Mouse (Mus musculus) megakaryocyte progenitor cell, adult 5-6 weeks (primary cell): ENCODE measurements around the gene Slc8a1. TPM values are rescaled to one million over a fixed set of nuclear protein-coding genes. Genes with fewer than 3 reads are reported as not detected.

Experiments
- ATAC-seq: replicated peaks from 2 replicates; pipeline ENCODE4 v1.8.0; 2016; ENCODE audit warnings: mild to moderate bottlenecking, moderate TSS enrichment, inconsistent platforms; ENCODE audit not compliant: poor library complexity
- total RNA-seq, 2 experiments: library from RNA; stranded (forward) in 1 of 2; stranded (reverse) in 1 of 2; fragments of 157-497, 149-512 nt in 1 of 2; fragments of 200-1000 nt in 1 of 2; gene quantifications; 2 replicates each; pipeline versions ENCODE4 v1.2.3 to v1.2.4; 2015 to 2017

Gene Slc8a1
- total RNA-seq, 2 experiments from 2014 or later, result 4.8 to 5.8 TPM

DNA sequence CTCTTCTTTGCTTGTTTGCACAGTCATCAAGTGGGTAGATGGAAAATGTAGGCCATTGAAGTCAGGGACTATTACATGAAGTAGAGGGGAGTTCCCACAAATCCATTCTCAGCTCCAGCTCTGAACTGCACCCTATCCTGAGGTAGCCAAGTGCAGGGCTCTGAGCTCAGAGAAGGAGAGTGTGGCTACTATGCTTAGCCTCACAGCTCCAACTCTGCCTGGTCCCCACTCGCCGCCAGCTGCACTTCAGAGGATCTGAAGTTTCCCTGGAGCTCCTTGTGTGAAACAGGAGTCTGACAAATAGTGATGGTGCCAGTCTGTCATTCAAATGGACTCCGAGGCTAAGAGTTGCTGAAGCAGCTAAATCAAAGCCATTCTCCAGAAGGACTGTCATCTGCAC, 282.9 kb downstream of the Slc8a1 start:
- no peak for ATAC-seq

DNA sequence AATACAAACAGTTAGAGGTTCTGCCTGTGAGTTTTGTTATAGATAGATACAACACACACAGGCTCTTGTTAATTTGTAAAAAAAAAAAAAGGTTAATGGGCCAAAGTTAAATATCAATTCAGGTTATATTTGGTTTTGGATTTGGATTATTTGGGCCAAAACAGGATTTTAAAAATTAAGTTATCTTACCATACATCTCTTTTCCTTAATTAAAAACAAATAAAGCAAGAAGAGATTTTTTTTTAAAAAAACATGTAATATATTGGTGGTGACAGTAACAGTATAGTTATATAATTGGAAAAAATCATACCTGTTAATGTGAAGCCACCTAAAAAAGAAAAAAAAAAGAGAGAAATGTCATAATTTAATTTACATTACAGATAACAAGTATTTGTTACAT, 296.7 kb downstream of the Slc8a1 start, which contains the start of gene Gm11096:
Gene Gm11096 (plus strand): TSS at position 301 of the 400 bp plus-strand sequence.
- ATAC-seq, result no peak

DNA sequence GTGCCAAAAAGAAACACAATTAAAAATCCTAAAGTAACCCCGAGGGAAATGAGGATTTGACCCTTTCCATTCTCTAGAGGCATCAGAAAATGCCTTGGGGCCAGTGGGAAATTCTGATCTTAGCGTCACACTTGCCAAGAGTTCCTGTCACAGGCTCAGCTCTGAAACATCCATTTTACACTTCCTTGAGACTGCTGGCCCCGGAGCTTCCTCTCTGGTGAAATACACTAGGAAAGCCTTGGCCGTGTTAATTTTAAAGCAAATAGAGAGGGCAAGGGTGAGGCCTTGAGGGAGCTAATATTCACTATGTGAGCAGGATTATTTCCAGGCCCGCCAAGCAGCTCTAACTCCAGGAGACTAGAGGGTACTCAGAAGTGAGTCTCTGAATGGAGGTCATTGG, 305.0 kb downstream of the Slc8a1 start:
- 0 out of 2 replicates have a peak, but pooled peaks have one; percentile 14 for ATAC-seq

DNA sequence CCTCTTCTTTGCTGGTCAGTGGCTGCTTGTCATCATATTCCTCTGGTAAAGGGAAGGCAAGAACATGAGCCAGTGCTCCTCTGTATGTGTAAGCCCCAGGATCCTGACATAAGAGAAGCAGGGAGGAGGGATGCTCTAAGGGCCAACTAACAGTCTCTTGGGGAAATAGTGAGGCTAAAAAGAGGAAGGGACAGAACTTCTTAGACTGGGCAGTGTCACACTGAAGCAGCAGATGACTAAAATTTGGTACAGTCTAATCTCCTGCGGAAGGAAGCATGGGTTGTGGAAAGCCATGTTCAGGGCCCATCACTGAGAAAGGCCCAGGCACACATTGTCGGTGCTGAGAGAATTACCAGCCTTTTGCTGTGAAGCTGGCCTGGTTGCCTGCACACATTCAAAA, 305.4 kb downstream of the Slc8a1 start:
- ATAC-seq, result peak; percentile 55; the same call in 1 of the 2 replicates

DNA sequence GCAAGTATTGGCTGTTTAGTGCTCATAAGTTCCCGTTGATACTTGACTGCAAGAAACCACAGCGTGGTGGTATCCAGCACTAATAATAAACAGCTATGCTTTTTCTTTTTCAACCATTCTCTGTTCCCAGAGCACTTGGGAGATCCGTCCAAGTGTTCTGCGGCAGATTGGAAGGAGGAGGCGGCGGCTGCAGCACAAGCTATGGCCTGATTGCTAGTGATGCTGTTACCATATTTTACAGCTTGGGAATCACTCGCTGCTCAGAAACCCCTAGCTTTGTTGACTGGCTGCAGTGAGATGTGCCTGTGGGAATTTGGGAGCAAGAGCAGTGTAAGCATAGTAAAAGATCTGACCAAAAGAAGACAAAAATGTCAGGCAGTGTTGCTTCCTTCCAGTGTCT, 310.9 kb downstream of the Slc8a1 start:
- ATAC-seq, result no peak

DNA sequence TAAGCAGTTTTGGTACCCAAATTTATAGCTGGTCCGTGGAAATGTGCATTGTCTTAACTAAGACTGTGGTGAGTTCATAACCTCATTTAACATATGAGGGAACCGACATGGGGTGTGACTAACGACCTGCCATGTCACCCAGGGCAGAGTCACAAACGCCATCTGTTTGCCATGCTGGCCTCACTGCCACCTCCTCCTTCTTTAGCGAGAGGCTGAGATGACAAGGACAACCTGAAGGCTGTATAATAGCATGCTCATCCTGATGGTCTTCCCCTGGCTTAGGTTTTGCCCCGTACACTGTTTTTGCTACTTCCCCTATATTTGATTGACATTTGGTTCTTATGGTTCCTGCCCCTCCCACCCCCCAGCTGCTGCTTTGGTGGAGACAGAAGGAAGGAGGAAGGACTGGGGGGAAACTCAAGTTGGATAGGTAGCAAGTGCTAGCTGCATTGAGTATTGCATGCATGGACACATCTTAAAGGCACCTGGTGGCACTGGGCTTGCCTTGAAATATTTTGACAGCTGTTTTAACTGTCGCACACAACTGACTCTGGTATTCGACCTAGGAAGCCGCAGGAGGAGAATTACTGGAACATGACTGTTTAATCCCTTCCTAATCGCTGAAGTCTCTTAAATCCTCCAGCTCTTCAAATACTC, 313.8 kb downstream of the Slc8a1 start:
- ATAC-seq, result peak; percentile 95

DNA sequence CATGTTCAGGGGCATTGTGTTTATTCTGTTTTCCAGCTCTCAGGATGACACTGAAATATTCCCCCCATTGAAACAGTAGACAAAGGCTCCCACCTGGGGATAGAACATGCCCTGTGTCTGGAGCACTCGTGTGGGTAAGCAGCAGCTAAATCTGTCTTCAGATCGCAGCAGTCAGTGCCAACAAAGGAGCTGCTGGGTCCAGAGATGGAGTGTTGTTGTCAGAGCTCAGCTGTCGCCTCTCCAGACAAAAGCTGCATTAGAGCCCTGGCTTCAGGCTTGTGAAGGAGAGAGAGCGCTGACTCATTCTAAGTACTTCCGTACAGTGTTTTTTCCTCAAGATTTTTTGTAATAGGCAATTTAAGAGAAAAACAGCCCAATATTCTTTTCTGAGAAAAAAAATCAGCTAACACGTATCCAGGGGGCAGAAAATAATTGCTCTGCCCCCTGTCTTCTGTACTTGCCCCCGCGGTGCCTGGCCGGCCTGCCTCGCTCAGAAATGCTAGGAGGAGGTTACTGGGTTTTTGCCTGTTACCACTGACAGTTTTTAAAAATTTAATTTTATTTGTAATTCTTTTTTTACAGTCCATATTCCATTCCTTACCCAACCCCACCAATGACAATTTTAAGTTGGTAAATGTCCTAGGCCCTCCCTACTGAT, 318.2 kb downstream of the Slc8a1 start:
- 0 out of 2 replicates have a peak, but pooled peaks have one; percentile 21 for ATAC-seq

DNA sequence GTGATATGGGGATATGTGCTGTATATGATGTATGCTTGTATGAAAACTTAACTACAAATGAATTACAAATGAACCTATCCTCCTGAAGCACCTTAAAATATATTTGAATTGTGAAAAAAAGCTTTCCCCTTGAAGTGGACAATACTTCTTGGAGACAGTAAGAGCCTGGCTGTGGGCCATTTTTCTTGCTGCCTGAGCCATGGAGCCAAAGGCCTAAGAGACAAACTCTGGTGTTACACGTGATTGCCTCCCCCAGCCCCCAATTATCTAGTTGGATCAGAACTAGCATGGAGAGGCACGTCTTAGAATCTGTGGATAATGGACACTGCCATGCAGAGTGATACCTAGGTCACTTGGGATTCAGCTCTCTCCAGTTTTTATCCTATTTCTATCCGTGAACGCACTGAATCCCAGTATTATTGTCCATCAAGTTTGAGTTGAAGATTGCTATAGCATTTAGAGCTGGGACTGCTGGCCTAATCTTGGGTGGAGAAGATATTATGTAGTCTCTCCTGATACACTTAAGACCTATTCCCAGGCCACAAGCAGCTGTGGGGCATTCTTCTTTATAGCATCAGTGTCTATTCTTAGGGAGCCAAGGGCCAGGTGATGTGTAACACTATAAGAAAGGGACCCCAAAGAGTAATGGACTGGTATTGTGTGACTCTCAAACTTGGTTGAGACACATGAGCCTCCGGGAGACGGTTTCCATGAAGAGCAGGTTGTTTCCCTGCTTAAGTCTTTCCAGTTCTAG, 321.6 kb downstream of the Slc8a1 start:
- ATAC-seq, result no peak

DNA sequence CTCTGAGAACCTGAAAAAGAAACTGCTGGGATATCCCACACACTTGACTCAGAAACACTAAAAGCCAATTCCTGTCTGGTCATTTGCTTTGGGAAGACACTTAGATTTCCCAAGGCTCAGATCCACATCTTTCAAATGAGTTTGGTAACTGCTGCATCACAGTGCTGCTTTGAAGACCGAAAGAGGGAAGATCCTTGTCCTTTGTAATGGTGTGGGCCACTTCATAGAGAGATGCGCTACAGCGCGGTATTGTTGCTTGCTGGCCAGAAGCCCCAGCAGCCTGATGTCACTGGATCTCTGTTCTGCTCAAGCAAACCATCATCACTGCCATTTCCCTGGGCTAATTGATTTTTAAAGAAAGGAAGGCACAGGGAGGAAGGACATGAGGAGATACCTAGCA, 325.4 kb downstream of the Slc8a1 start:
- ATAC-seq, result no peak

DNA sequence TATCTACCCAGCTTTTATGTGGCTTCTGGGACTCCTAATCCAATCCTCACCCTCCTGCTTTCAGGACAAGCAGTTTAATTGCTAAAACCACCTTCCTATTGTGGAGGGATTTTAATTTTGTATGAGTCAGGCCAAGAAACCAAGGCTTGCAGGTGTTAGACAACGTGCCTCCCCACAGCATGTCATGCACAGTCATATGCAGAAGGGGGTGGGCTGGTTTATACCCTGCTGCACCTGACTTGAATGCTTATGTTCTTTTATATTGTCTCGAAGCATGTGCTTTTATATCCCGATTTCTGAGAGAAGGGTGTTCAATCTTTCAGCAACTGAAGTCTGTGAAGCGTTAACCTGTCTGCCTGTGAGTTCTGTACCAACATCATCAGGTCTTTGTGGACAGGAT, 334.0 kb downstream of the Slc8a1 start:
- no peak for ATAC-seq

DNA sequence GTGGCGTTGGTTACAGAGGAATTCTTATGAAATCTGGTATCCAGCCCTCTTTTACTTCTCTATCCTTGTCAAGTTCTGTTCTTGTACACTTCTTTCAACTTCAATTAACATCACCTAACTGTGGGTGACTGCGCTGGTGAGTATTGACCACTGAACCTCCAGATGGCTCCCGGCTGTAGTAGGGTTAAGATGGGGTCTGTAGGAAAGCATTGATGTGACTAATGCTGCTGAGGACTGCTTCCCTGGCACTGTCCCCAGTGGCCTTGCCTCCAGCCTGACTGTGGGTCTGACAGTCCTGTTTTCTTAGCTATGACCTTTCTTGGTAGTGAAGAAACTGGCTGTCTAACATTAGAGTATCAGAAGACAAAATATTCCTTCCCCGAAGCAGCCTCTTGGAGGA, 335.1 kb downstream of the Slc8a1 start:
- ATAC-seq, result no peak

DNA sequence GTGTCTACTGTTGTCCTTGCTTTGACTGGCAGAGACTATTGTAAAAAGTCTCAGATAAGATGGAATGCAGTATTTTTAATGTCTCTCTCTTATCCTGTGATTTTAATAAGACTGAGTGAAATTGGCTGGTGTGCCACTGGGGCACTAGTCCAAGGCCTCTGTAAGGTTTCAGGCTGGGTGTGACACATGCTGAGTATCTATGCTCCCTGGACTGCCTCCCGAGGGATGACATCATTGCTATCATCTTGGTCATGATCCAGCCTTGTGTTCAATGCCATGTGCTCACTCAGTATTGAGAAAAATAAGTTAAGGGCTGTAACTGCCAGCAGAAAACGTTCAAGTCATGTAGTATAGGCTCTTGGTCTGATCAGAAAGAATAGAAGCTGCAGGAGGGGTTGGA, 335.5 kb downstream of the Slc8a1 start:
- peak; percentile 55 for ATAC-seq

DNA sequence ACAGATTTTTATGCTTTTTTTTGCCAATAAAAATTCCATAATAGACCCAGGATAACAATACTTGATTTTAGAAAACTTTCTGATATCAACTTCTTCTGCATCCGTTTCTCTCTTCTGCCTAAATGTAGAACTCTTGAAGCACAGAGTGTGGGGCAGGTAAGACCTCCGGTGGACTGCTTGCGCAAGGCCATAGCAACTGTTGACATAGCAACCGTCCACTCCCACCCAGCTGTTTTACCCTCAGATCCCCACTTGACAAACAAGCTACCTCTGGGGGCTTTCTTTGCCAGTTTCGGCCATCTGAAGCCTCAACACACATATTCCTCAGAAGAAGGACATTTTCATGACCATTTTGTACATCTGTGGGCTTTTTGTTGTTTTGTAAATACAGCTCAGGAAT, 337.8 kb downstream of the Slc8a1 start:
- ATAC-seq, result no peak

DNA sequence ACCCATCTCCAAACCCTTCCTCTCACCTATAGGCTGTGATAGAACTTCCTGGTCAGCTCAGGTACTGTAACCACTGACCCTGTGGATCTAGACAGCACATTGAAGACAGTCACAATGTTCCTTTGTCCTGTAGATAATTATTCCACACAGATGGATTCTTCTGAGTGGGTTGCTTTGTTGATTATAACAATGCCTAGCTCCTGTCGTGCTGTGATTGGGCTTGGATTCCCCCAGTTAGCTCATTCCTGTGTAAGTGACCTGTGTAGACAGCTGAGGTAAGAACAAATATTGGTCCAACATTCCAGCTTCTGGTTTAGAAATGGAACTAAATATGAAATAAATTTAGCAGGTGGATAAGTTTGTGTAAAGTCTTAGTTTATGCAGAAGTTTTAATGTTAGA, 340.7 kb downstream of the Slc8a1 start:
- ATAC-seq, result no peak

DNA sequence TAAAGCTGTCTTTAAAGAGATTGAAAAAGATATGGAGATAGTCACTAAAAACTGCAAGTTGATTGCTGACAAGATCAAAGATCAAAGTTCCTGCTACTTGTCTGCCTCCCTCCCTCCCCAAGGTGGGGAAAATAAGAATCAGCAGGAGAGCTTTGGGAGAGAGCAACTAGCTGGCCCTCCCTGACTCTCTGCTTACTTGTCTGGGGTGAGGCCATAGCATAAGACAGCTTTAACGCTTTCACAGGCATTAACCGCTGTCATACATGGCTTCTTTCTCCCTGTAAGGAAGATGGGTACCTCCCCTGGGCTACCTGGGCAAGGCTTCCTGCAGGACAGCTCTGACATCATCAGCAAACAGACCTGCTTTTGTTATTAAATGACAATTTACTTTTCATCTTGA, 344.1 kb downstream of the Slc8a1 start:
- ATAC-seq, result no peak

DNA sequence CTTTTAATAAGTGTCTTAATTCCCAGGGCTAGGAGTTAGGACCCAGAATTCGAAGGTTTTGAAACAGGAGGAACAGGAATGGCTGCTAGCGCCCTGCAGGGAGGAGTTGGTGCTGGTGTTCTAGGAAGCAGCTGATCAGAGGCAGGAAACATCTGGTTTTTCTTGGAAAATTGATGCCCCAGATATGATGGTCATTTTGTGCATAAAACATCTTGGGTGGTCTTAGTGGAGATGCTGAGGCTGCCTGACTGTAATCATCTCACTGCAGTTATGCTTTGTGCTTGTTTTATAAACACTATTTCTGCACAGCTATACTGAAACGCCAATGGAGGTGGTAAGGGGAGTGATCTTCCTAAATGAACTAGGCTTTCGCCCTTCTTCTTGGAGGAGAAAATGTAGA, 345.1 kb downstream of the Slc8a1 start:
- ATAC-seq, result no peak

DNA sequence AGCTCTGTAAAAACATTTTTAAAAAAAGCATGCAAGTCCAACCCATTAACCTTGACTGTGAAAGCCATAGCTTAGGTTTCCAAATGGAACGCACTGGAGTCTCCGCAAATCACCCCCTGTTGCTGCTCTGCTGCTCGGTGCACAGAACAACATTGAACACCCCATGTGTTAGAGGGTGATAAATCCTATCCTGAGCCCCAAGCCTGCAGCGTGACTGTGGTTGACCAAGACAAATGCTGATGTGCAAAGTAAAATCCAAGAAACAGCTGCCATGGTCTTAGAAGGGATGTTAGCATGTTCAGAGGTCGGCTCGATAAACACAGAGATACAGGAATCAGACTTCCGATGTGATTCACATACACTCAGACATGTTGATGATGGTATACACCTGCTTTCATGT, 346.7 kb downstream of the Slc8a1 start:
- no peak for ATAC-seq

DNA sequence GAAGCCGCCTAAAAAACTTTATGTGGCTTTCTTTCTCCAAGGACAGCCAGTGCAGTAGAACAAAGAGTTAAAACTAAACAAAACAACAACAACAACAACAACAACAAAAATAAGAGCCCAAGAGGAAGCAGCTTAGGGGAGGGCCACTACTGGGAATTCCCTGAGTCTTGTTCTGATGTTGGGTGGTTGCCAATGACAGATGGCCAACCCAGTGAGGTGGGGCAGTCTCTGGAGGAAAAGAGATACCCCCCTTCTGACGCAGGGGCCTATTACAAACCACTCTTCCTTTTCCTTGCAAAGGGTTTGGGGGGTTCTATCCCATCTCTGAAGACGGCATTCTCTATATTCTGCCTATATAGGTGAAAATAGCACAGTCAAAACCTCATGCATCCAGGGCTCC, 347.4 kb downstream of the Slc8a1 start:
- no peak for ATAC-seq

DNA sequence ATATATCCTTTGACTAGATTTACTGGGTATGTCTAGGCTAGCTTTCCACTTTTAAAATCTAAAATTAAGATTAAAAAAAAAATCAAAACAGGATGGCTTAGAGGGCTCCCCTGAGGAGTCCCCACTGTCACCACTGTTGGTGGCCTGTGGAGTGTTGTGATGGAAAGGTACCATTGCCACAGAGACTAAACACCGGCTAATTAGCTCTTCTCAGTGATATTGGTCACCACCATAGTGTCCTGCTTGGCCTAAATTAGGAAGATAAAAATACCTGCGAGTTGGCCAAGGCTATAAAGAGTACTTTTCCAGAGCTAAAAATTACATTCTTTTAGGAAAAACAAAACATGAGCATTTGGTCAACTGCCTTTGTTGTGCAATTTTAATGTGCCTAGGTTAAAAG, 352.1 kb downstream of the Slc8a1 start:
- no peak for ATAC-seq

DNA sequence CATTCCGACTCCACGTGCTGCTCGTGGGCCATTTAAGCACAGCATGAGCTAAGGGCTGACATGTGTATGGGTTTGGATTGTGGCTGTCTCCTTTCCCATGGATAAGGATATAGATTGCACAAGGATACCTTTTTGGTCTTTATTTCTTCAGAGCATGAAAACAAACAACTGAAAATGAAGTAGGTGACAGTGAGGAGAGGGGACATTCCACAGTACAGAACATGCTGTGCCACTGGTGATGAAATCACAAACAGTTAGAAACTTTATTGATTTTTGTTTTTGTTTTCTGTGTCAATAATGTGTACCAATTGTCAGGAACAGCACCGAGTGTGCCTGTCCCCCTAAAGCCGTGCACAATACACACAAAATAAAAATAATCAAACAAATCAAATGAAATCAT, 352.7 kb downstream of the Slc8a1 start:
- ATAC-seq, result no peak

DNA sequence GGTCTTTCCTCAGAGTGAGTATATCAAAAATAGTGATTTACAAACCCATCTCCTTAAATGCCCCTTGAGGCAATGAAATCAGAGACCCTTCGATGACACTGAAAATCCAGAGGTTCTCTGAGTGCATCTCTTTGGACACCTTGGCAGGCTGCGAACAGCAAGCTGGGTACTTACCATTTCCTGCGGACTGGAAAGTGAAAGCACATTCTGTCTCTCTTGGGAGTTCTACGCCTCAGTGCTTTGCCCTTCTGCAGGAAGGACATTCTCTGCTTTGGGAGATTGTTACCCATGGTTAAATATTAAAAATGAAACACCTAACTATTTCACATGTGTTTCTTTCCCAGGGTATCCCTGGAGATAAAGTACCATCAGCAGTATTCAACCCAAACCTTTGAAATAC, 354.7 kb downstream of the Slc8a1 start:
- no peak for ATAC-seq

DNA sequence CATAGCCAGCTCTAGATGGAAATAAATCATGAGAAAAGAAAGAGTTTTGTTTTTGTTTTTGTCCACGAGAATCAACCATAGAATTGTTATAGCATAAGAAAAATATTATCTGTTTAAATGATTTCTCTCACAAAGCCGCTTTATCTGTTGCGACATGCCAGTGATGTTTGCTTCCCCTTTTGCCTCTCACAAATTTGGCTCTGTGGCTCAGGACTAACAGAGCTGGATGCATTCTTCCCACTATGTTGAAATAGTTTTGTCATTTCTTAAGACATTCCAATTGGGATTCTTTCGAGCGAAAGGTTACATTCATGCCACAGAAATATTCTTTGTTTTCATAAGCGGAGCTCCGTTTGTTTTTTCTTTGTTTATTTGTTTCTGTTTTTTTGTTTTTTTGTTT, 359.7 kb downstream of the Slc8a1 start:
- peak; percentile 75 for ATAC-seq
